ENCODE assay signal across 30 mouse cellular contexts in the genomic region with DNA sequence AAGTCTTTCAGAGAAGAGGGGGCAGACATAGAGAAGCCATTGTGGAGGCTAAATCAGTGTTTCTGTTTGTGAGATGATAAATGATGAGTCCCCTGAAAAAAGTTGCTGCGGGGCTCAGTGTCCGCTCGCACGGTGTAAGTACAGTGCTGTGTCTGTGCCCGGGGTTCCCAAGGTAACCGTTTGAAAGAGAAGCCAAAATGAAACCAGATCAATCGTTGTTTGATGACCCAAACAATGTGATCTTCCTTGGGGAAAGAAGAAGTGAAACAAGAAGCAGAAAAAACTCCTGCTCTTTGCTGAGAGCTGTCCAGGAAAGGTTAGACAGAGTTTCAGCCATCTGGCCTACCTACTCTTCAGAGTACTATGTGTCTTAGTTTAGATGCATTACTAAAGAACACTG. TPM values are rescaled to one million over a fixed set of nuclear protein-coding genes. Genes with fewer than 3 reads are reported as not detected.
DNase-seq lines count a peak whose midpoint lies in the region; ATAC-seq and TF ChIP-seq lines count a peak whose summit lies in the region.
"Had no signal": no experiment of that assay in that cellular context is flagged by ENCODE, and none has a peak within 500 bp of the region (broad histone marks: within the 10 kb centered on the region; RNA-seq: fewer than 3 reads in every experiment).

No protein-coding gene starts in this region.

- no peak for TF ChIP-seq CTCF in spleen, adult 2 months (IDR thresholded peaks at IDR 0.05; ENCODE audit: extremely low read depth, insufficient read depth, insufficient read length, insufficient replicate concordance)

- no peak overlapping the region for H3K9ac ChIP-seq in forebrain, embryonic 14.5 days (ENCODE audit: low read length)
- H3K9ac ChIP-seq: embryonic facial prominence, embryonic 13.5 days; liver, embryonic 14.5 days; lung, embryonic 15.5 days; midbrain, embryonic 15.5 days; stomach, embryonic 15.5 days had no signal

- no peaks in the 10 kb centered on the region for H3K9me3 ChIP-seq in heart, embryonic 10.5 days
- H3K9me3 ChIP-seq in forebrain, embryonic 14.5 days (replicated peaks; ENCODE audit: control insufficient read depth, low read length), result no peaks in the 10 kb centered on the region
- H3K9me3 ChIP-seq: embryonic facial prominence, embryonic 13.5 days; lung, embryonic 15.5 days; midbrain, embryonic 15.5 days; stomach, embryonic 15.5 days had no signal

- no peak overlapping the region for H3K27ac ChIP-seq in heart, embryonic 10.5 days
- peak overlapping the region; percentile 62 for H3K27ac ChIP-seq in spleen, adult 2 months (ENCODE audit: insufficient read depth, low read length)
- H3K27ac ChIP-seq in forebrain, embryonic 14.5 days (ENCODE audit: low read depth, low read length), result no peak overlapping the region
- H3K27ac ChIP-seq: embryonic facial prominence, embryonic 13.5 days; heart, adult 2 months; left cerebral cortex, adult 2 months; liver, embryonic 14.5 days; lung, embryonic 15.5 days; midbrain, embryonic 15.5 days; stomach, embryonic 15.5 days had no signal

- no peak overlapping the region for H3K4me3 ChIP-seq in heart, embryonic 10.5 days
- H3K4me3 ChIP-seq in spleen, adult 2 months (ENCODE audit: extremely low read depth, insufficient read depth, insufficient read length), result peak overlapping the region; percentile 33; the same call in 1 of the 2 replicates
- no peak overlapping the region for H3K4me3 ChIP-seq in forebrain, embryonic 14.5 days (ENCODE audit: low read depth, low read length)
- H3K4me3 ChIP-seq: embryonic facial prominence, embryonic 13.5 days; heart, adult 2 months; left cerebral cortex, adult 2 months; lung, embryonic 15.5 days; midbrain, embryonic 15.5 days; stomach, embryonic 15.5 days had no signal

- no peaks in the 10 kb centered on the region for H3K36me3 ChIP-seq in heart, embryonic 10.5 days
- H3K36me3 ChIP-seq in spleen, adult 2 months (ENCODE audit: control insufficient read depth, insufficient read depth, low read length), result no peaks in the 10 kb centered on the region
- H3K36me3 ChIP-seq in forebrain, embryonic 14.5 days (ENCODE audit: control insufficient read depth, insufficient read depth, low read length), result no peaks in the 10 kb centered on the region
- H3K36me3 ChIP-seq: embryonic facial prominence, embryonic 13.5 days; lung, embryonic 15.5 days; midbrain, embryonic 15.5 days; stomach, embryonic 15.5 days had no signal

- H3K4me2 ChIP-seq in forebrain, embryonic 14.5 days (ENCODE audit: low read length), result no peak overlapping the region
- H3K4me2 ChIP-seq: embryonic facial prominence, embryonic 13.5 days; lung, embryonic 15.5 days; midbrain, embryonic 15.5 days; stomach, embryonic 15.5 days had no signal

- TF ChIP-seq POLR2A in spleen, adult 2 months (IDR thresholded peaks at IDR 0.05; ENCODE audit: low read depth, low read length), result no peak

- peak; percentile 73 for DNase-seq in heart, adult 11 months
- no peak for DNase-seq in heart, embryonic 10.5 days (ENCODE audit: low spot score)
- peak; percentile 39 to 61 for DNase-seq in spleen, adult 2 months (ENCODE audit: low read depth in 1 of 2, low spot score in 2 of 2)
- no peak for DNase-seq in spleen, postnatal 4 days (ENCODE audit: low spot score in 2 of 2)
- no peak for DNase-seq in forebrain, embryonic 14.5 days (ENCODE audit: low spot score)
- DNase-seq in kidney, postnatal 36 days, result no peak
- DNase-seq: adrenal gland, postnatal 36 days; cerebellum, adult 11-12 months; cerebellum, postnatal 10 days; embryo, embryonic 11 days; gastrocnemius, postnatal 14 days; heart, adult 2 months; heart, postnatal 36 days; kidney, adult 18-20 months; lung, postnatal 36 days; thymus, postnatal 25 days had no signal

- ATAC-seq in hematopoietic stem cell, adult 5-6 weeks (replicated peaks in 1 of 2; ENCODE audit: insufficient read depth in 1 of 2, low FRiP score in 2 of 2, low TSS enrichment in 1 of 2, low read depth in 1 of 2, poor library complexity in 2 of 2, severe bottlenecking in 2 of 2), result peak; percentile 29 to 62; a peak in 3 of 4 replicates
- no peak for ATAC-seq in forebrain, embryonic 14.5 days
- ATAC-seq: CD4-positive, CD25-positive, alpha-beta regulatory T cell, adult 4 months; forebrain, embryonic 16.5 days; inflammation-experienced regulatory T-cells, adult 6 months; midbrain, embryonic 15.5 days had no signal

- no peaks in the 10 kb centered on the region for H3K27me3 ChIP-seq in heart, embryonic 10.5 days (ENCODE audit: insufficient read depth, poor library complexity, severe bottlenecking)
- no peaks in the 10 kb centered on the region for H3K27me3 ChIP-seq in spleen, adult 2 months (ENCODE audit: control insufficient read depth, insufficient read depth, low read length)
- H3K27me3 ChIP-seq in forebrain, embryonic 14.5 days (replicated peaks; ENCODE audit: control insufficient read depth, insufficient read depth, low read length), result no peaks in the 10 kb centered on the region
- H3K27me3 ChIP-seq: embryonic facial prominence, embryonic 13.5 days; lung, embryonic 15.5 days; midbrain, embryonic 15.5 days; stomach, embryonic 15.5 days had no signal

- H3K4me1 ChIP-seq in heart, embryonic 10.5 days, result no peaks in the 10 kb centered on the region
- peaks cover 10% of the 10 kb centered on the region for H3K4me1 ChIP-seq in spleen, adult 2 months (ENCODE audit: control insufficient read depth, insufficient read depth, insufficient read length)
- H3K4me1 ChIP-seq in forebrain, embryonic 14.5 days (ENCODE audit: control insufficient read depth, insufficient read depth, low read length), result no peaks in the 10 kb centered on the region
- H3K4me1 ChIP-seq: embryonic facial prominence, embryonic 13.5 days; lung, embryonic 15.5 days; midbrain, embryonic 15.5 days; stomach, embryonic 15.5 days had no signal

- 89% methylated on average over 7 of the region's 7 CpGs for WGBS in heart, embryonic 10.5 days
- WGBS in spleen, adult 2 months, result 35% methylated on average over 7 of the region's 7 CpGs
- WGBS in forebrain, embryonic 14.5 days, result 89% methylated on average over 7 of the region's 7 CpGs

RNA-seq across cellular contexts. Expression of a gene that starts 1.5 kb away (rescaled TPM):
- polyA plus RNA-seq in heart, embryonic 10.5 days (2016; fragmentation: Nextera tagmentation; extraction: Ambion mirVana), result not detected in 2 replicates
- 0.79 and 1.1 TPM in 2 replicates for polyA plus RNA-seq in spleen, adult 2 months (2012; rRNA removed)
- total RNA-seq in hematopoietic stem cell, adult 5-6 weeks (2017), result 0.65 and 1.6 TPM in 2 replicates
- not detected in 2 replicates for polyA plus RNA-seq in forebrain, embryonic 14.5 days (2014; fragmentation: Nextera tagmentation; extraction: Ambion mirVana)
- total RNA-seq: adrenal gland, adult 18-20 months; adrenal gland, postnatal 36 days; gastrocnemius, postnatal 14 days; layer of hippocampus, postnatal 10 days; left cerebral cortex, adult 2 months; left cerebral cortex, postnatal 36 days had no signal
- polyA plus RNA-seq: embryonic facial prominence, embryonic 13.5 days; forebrain, embryonic 16.5 days; heart, embryonic 14.5 days; midbrain, embryonic 15.5 days had no signal

RNA-seq across cellular contexts. Expression of a gene that starts 18.6 kb away (rescaled TPM):
- polyA plus RNA-seq in heart, embryonic 10.5 days (2016; fragmentation: Nextera tagmentation; extraction: Ambion mirVana), result 55.7 and 64.8 TPM in 2 replicates
- 9.0 and 10.5 TPM in 2 replicates for polyA plus RNA-seq in spleen, adult 2 months (2012; rRNA removed)
- total RNA-seq in hematopoietic stem cell, adult 5-6 weeks (2017), result 80.5 and 105 TPM in 2 replicates
- polyA plus RNA-seq in forebrain, embryonic 14.5 days (2014; fragmentation: Nextera tagmentation; extraction: Ambion mirVana), result 68.7 and 81.7 TPM in 2 replicates

RNA-seq across cellular contexts. Expression of a gene that starts 49.6 kb away (rescaled TPM):
- polyA plus RNA-seq in heart, embryonic 10.5 days (2016; fragmentation: Nextera tagmentation; extraction: Ambion mirVana), result 30.2 and 36.1 TPM in 2 replicates
- 4.6 and 7.7 TPM in 2 replicates for polyA plus RNA-seq in spleen, adult 2 months (2012; rRNA removed)
- 59.3 and 72.9 TPM in 2 replicates for total RNA-seq in hematopoietic stem cell, adult 5-6 weeks (2017)
- polyA plus RNA-seq in forebrain, embryonic 14.5 days (2014; fragmentation: Nextera tagmentation; extraction: Ambion mirVana), result 63.4 and 69.4 TPM in 2 replicates

Comparison
In these comparisons a context has a peak if more than half of its experiments do, and no peak if none do; other contexts are left out.
1. DNase-seq: peak in heart, adult 11 months (single experiment) and spleen, adult 2 months (2 of 2); none in heart, embryonic 10.5 days (single experiment), spleen, postnatal 4 days (0 of 2), forebrain, embryonic 14.5 days (single experiment) and kidney, postnatal 36 days (0 of 2).